9 mouse cellular contexts compared by ENCODE assay signal in the genomic region with DNA sequence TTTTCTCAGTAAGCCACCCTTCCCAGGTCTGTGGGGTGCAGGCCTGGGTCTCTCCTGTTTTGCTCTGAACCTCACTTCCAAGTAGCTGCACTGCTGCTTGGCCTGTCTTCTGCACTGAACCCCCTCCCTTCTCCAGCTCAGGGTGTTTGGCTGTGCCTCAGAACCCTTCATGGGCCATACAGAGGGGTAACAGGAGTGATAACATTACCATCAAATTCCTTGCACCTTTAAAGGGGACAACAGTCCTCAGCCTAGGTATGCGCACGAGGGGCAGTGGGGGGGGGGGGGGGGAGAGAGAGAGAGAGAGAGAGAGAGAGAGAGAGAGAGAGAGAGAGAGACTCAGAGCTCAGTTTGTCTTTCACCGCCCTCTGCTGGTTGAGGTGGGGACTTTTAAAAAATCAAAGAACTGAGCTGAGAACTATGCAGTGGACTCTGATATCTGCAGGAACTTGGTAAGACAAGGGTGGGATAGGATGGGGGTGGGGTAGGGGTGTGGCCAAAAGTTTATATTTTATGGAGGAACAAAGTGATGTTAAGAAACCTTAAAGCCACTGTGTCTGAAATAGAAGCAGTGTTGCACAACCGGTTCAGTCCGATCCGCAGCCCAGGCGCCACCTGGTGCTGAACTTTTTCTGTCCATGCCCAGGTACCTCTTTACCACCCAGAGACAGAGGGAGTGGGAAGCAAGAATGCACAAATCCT.
DNase-seq lines count a peak whose midpoint lies in the region; ATAC-seq and TF ChIP-seq lines count a peak whose summit lies in the region.
"Had no signal": no experiment of that assay in that cellular context is flagged by ENCODE, and none has a peak within 500 bp of the region (broad histone marks: within the 10 kb centered on the region; RNA-seq: fewer than 3 reads in every experiment).

No protein-coding gene starts in this region.

- H3K36me3 ChIP-seq in spleen, adult 2 months (ENCODE audit: control insufficient read depth, insufficient read depth, low read length) = no peaks in the 10 kb centered on the region
- H3K36me3 ChIP-seq in forebrain, embryonic 10.5 days (replicated peaks) = no peaks in the 10 kb centered on the region
- no peaks in the 10 kb centered on the region for H3K36me3 ChIP-seq in hindbrain, embryonic 15.5 days
- H3K36me3 ChIP-seq in limb, embryonic 10.5 days = no peaks in the 10 kb centered on the region
- H3K36me3 ChIP-seq in myocyte (ENCODE audit: control insufficient read depth, insufficient read depth) = no peaks in the 10 kb centered on the region

- no peak overlapping the region for H3K4me2 ChIP-seq in hindbrain, embryonic 15.5 days
- no peak overlapping the region for H3K4me2 ChIP-seq in myocyte (ENCODE audit: low read depth)

- H3K27ac ChIP-seq in spleen, adult 2 months (ENCODE audit: insufficient read depth, low read length) = no peak overlapping the region
- no peak overlapping the region for H3K27ac ChIP-seq in bone marrow macrophage, adult 2 months (ENCODE audit: insufficient read depth, low read depth, low read length)
- 0 out of 2 replicates have a peak overlapping the region, but pooled peaks have one; percentile 40 for H3K27ac ChIP-seq in forebrain, embryonic 10.5 days
- 0 out of 2 replicates have a peak overlapping the region, but pooled peaks have one; percentile 17 for H3K27ac ChIP-seq in hindbrain, embryonic 15.5 days (replicated peaks)
- H3K27ac ChIP-seq in limb, embryonic 10.5 days = no peak overlapping the region

- DNase-seq in spleen, adult 2 months (ENCODE audit: low read depth in 1 of 2, low spot score in 2 of 2) = no peak
- no peak for DNase-seq in spleen, adult 12 weeks (ENCODE audit: low spot score)
- DNase-seq in forebrain, embryonic 10.5 days (ENCODE audit: extremely low spot score, low spot score) = peak; percentile 56
- DNase-seq in limb, embryonic 10.5 days (ENCODE audit: low spot score) = peak; percentile 73
- DNase-seq in T-cell, adult 2 months (ENCODE audit: low spot score) = no peak

- no peaks in the 10 kb centered on the region for H3K4me1 ChIP-seq in spleen, adult 2 months (ENCODE audit: control insufficient read depth, insufficient read depth, insufficient read length)
- no peaks in the 10 kb centered on the region; the same call in 1 of the 2 replicates for H3K4me1 ChIP-seq in bone marrow macrophage, adult 2 months (ENCODE audit: control insufficient read depth, insufficient read depth, low read length)
- H3K4me1 ChIP-seq in forebrain, embryonic 10.5 days = peaks cover 50% of the 10 kb centered on the region
- peaks cover 30% of the 10 kb centered on the region for H3K4me1 ChIP-seq in hindbrain, embryonic 15.5 days (replicated peaks)
- peaks cover 55% of the 10 kb centered on the region for H3K4me1 ChIP-seq in limb, embryonic 10.5 days
- H3K4me1 ChIP-seq: megakaryocyte, embryonic 14.5 days had no signal

- no peak overlapping the region for H3K9ac ChIP-seq in hindbrain, embryonic 15.5 days

- H3ac ChIP-seq in myocyte (ENCODE audit: control insufficient read depth, insufficient read length) = no peak overlapping the region

- no peaks in the 10 kb centered on the region for H3K9me3 ChIP-seq in forebrain, embryonic 10.5 days
- no peaks in the 10 kb centered on the region for H3K9me3 ChIP-seq in hindbrain, embryonic 15.5 days
- no peaks in the 10 kb centered on the region for H3K9me3 ChIP-seq in limb, embryonic 10.5 days (replicated peaks)
- H3K9me3 ChIP-seq: megakaryocyte, embryonic 14.5 days had no signal

- H3K4me3 ChIP-seq in spleen, adult 2 months (ENCODE audit: extremely low read depth, insufficient read depth, insufficient read length) = no peak overlapping the region
- no peak overlapping the region for H3K4me3 ChIP-seq in bone marrow macrophage, adult 2 months (ENCODE audit: insufficient read depth, low read length)
- H3K4me3 ChIP-seq in forebrain, embryonic 10.5 days = no peak overlapping the region
- no peak overlapping the region for H3K4me3 ChIP-seq in hindbrain, embryonic 15.5 days
- no peak overlapping the region for H3K4me3 ChIP-seq in limb, embryonic 10.5 days
- H3K4me3 ChIP-seq in myocyte = no peak overlapping the region
- H3K4me3 ChIP-seq: megakaryocyte, embryonic 14.5 days had no signal

- H3K79me2 ChIP-seq in myocyte (ENCODE audit: control insufficient read depth, insufficient read depth) = no peaks in the 10 kb centered on the region

- H3K27me3 ChIP-seq in spleen, adult 2 months (ENCODE audit: control insufficient read depth, insufficient read depth, low read length) = no peaks in the 10 kb centered on the region
- H3K27me3 ChIP-seq in forebrain, embryonic 10.5 days (ENCODE audit: poor library complexity, severe bottlenecking) = peaks cover 58% of the 10 kb centered on the region
- no peaks in the 10 kb centered on the region for H3K27me3 ChIP-seq in hindbrain, embryonic 15.5 days
- H3K27me3 ChIP-seq in limb, embryonic 10.5 days (ENCODE audit: low read depth, poor library complexity, severe bottlenecking) = peaks cover 34% of the 10 kb centered on the region; the same call in 1 of the 2 replicates
- no peaks in the 10 kb centered on the region for H3K27me3 ChIP-seq in myocyte (ENCODE audit: control insufficient read depth, insufficient read depth, insufficient read length)

- TF ChIP-seq POLR2A in spleen, adult 2 months (IDR thresholded peaks at IDR 0.05; ENCODE audit: low read depth, low read length) = no peak
- TF ChIP-seq POLR2A in bone marrow macrophage, adult 2 months (IDR thresholded peaks at IDR 0.05; ENCODE audit: borderline replicate concordance, low read depth, low read length) = no peak
- no peak for TF ChIP-seq POLR2A in myocyte (IDR thresholded peaks at IDR 0.05; ENCODE audit: insufficient read length, low read depth)

- ATAC-seq in hindbrain, embryonic 15.5 days (ENCODE audit: low FRiP score, low read depth) = peak; percentile 70

- TF ChIP-seq CTCF in spleen, adult 2 months (IDR thresholded peaks at IDR 0.05; ENCODE audit: extremely low read depth, insufficient read depth, insufficient read length, insufficient replicate concordance) = peak; percentile 12; the same call in 1 of the 2 replicates
- peak; percentile 81 for TF ChIP-seq CTCF in bone marrow macrophage, adult 2 months (IDR thresholded peaks at IDR 0.05; ENCODE audit: low read depth, low read length)

- 20% methylated on average over 7 of the region's 7 CpGs for WGBS in spleen, adult 2 months
- WGBS in forebrain, embryonic 10.5 days = 18% methylated on average over 7 of the region's 7 CpGs
- 21% methylated on average over 7 of the region's 7 CpGs for WGBS in hindbrain, embryonic 15.5 days
- WGBS in limb, embryonic 10.5 days = 27% methylated on average over 7 of the region's 7 CpGs

TF ChIP-seq in myocyte, 11 proteins besides CTCF, POLR2A, EP300 and RAD21:
- TF ChIP-seq POLR2AphosphoS2 (IDR thresholded peaks at IDR 0.05; ENCODE audit: insufficient read length, low read depth) = no peak
- no peak for TF ChIP-seq MAX (IDR thresholded peaks at IDR 0.05; ENCODE audit: low read depth)
- peak; percentile 80 for TF ChIP-seq CEBPB (IDR thresholded peaks at IDR 0.05; ENCODE audit: insufficient read depth, poor library complexity, severe bottlenecking)
- no peak for TF ChIP-seq MYOG (IDR thresholded peaks at IDR 0.05; ENCODE audit: control insufficient read depth in 1 of 3, insufficient read depth in 1 of 3, insufficient read length in 2 of 3, low read depth in 2 of 3)
- no peak for TF ChIP-seq SRF (IDR thresholded peaks at IDR 0.05; ENCODE audit: control insufficient read depth, insufficient read length, low read depth)
TF ChIP-seq in myocyte: peak in this region for 1.

Comparison
In these comparisons a context has a peak if more than half of its experiments do, and no peak if none do; other contexts are left out.
1. DNase-seq: peak in forebrain, embryonic 10.5 days (single experiment) and limb, embryonic 10.5 days (single experiment); none in spleen, adult 2 months (0 of 2), spleen, adult 12 weeks (single experiment) and T-cell, adult 2 months (single experiment).
2. H3K27ac ChIP-seq: peak in forebrain, embryonic 10.5 days (single experiment) and hindbrain, embryonic 15.5 days (single experiment); none in spleen, adult 2 months (single experiment), bone marrow macrophage, adult 2 months (single experiment) and limb, embryonic 10.5 days (single experiment).